Mouse (Mus musculus): Measurements from ENCODE around the gene Mamdc2.

DNA sequence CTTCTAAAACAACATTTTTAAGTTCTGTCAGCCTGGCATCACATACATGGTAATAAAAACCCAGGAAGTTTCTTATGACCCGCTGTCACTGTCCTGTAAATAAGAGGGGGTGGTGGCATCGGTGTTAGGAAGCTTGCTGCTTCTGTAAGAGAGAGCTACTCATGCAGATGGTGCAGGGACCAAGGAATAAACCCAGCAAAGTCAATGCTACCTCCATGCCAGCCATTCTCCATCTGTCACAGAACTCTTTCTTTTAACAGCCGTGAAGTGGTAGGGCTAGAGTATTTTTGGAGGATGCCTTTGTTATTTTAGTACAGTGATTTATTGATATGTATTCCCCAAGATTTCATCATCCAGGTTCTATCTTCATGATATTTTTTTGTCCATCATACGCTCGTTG lies 131.4 kb downstream of the Mamdc2 start:
- TF ChIP-seq CTCF (IDR thresholded peaks at IDR 0.05; ENCODE audit: low read depth, low read length) (no peak), GATA1 (IDR thresholded peaks at IDR 0.05; ENCODE audit: borderline replicate concordance, low read length) (no peak), POLR2AphosphoS5 (IDR thresholded peaks at IDR 0.05; ENCODE audit: insufficient replicate concordance, low read depth, low read length) (no peak), TAL1 (conservative IDR thresholded peaks at IDR 0.05; ENCODE audit: low read depth, low read length) (no peak), GATA2 (IDR thresholded peaks at IDR 0.05; ENCODE audit: borderline replicate concordance, low read depth, low read length) (no peak)
